Mouse (Mus musculus): ENCODE measurements around the gene Tor4a. TPM values are rescaled to one million over a fixed set of nuclear protein-coding genes. Genes with fewer than 3 reads are reported as not detected.

Tor4a gene
- 2.0 TPM for polyA plus RNA-seq (2014; fragmentation: Illumina TruSeq; extraction: RNeasy Lipid Tissue Mini Kit (QIAGEN cat#74804); ENCODE audit: low replicate concordance)

GRCm38 (mm10) chr2:25196172-25196954, at the start of gene Tor4a:
Gene Tor4a, minus strand, starts transcription at chr2:25196886.

GRCm38 (mm10) chr2:25242101-25242506, 45.4 kb upstream of the Tor4a start, which contains the start of the genes Rnf208 and Cysrt1:
Gene Rnf208, plus strand, starts transcription at chr2:25242255.
Gene Cysrt1, minus strand, starts transcription at chr2:25242452.

GRCm38 (mm10) chr2:25236614-25237013, 39.9 kb upstream of the Tor4a start, which contains the start of gene Rnf224:
Gene Rnf224, minus strand, starts transcription at chr2:25236787.

GRCm38 (mm10) chr2:25234050-25234449, 37.4 kb upstream of the Tor4a start, which contains the start of gene Slc34a3:
Gene Slc34a3, minus strand, starts transcription at chr2:25234364.

DNA sequence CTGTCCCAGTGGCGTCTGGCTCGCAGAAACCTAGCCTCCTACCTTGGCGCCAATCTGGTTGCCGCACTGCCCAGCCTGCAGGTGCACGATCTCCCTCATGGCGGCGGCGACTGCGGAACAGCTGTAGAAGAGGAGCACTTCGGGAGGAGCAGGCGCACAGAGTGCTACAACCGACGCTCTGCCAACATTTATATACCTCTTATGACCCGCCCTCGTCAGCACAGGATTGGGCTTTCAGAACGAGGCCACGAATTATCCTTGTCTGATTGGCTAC, 27.7 kb upstream of the Tor4a start, which contains the start of gene Tubb4b:
Gene Tubb4b, minus strand, starts transcription at position 211 of the 274 bp plus-strand sequence.

DNA sequence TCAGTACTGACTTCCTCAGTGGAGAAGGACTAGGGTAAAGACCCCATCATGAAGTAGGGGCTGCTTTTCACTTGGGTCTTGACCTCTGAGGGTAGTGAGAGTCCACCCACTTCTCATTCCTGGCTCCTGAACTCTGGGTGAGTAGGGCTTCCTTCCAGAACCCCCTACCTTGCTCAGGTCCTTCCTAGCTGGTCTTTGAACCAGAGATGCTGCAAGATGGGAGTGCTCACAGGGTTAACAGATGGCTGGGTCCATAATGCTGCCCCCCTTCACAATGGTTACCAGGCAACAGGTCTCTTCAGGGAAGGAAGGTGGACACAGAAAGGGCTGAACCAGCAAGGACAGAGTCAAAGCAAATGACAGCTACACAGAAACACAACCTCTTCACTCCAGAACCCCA, 21.8 kb upstream of the Tor4a start, which contains the start of gene Fam166a:
Gene Fam166a, plus strand, starts transcription at position 301 of the 400 bp plus-strand sequence.

GRCm38 (mm10) chr2:25214444-25214843, 17.8 kb upstream of the Tor4a start, which contains the start of gene Stpg3:
Gene Stpg3, minus strand, starts transcription at chr2:25214637.

DNA sequence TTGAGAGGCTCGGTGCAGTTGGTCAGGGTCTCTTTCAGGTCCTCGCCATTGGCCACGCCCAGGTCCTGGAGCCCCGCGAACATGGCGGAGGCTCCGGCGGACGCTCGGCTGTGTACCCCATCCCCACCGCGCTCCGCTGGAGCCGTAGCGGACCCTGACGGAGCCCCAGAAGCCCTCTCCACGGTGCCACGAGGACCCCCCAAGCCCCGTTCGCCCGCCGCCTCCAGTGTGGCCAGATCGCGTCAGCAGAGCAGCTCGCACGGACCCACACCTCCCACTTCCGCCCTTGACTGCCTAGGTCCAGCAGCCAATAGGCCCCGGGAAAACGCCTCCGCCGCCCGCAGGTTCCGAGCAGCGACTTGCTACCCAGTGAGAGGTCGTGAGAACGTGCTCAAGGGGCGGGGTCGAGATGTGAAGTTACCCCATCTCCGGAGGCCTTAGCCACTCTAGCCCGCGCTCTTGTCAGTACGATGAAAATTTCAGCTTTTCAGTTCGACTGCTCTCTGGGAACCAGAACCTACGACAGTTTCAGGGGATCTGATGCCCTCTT, 14.5 kb upstream of the Tor4a start, which contains the start of gene Nelfb:
Gene Nelfb, minus strand, starts transcription at position 369 of the 550 bp plus-strand sequence.

GRCm38 (mm10) chr2:25180478-25180903, 16.2 kb downstream of the Tor4a start, which contains the start of gene Nrarp:
Gene Nrarp, plus strand, starts transcription at chr2:25180758.

Other genes starting within 250 kb of the Tor4a start
- gene Zmynd19, start 247.1 kb downstream of the Tor4a start, polyA plus RNA-seq (2014; fragmentation: Illumina TruSeq; extraction: RNeasy Lipid Tissue Mini Kit (QIAGEN cat#74804); ENCODE audit: low replicate concordance): 3.6 TPM
- 1.4 TPM for gene Dph7, start 234.5 kb downstream of the Tor4a start, polyA plus RNA-seq (2014; fragmentation: Illumina TruSeq; extraction: RNeasy Lipid Tissue Mini Kit (QIAGEN cat#74804); ENCODE audit: low replicate concordance)
- gene Mrpl41, start 221.8 kb downstream of the Tor4a start, polyA plus RNA-seq (2014; fragmentation: Illumina TruSeq; extraction: RNeasy Lipid Tissue Mini Kit (QIAGEN cat#74804); ENCODE audit: low replicate concordance): 23.6 TPM
- gene Pnpla7, start 220.9 kb downstream of the Tor4a start, polyA plus RNA-seq (2014; fragmentation: Illumina TruSeq; extraction: RNeasy Lipid Tissue Mini Kit (QIAGEN cat#74804); ENCODE audit: low replicate concordance): 2.2 TPM
- 1.8 TPM for gene Nsmf, start 142.5 kb downstream of the Tor4a start, polyA plus RNA-seq (2014; fragmentation: Illumina TruSeq; extraction: RNeasy Lipid Tissue Mini Kit (QIAGEN cat#74804); ENCODE audit: low replicate concordance)
- 43.1 TPM for gene Entpd8, start 116.6 kb downstream of the Tor4a start, polyA plus RNA-seq (2014; fragmentation: Illumina TruSeq; extraction: RNeasy Lipid Tissue Mini Kit (QIAGEN cat#74804); ENCODE audit: low replicate concordance)
- gene Noxa1, start 101.7 kb downstream of the Tor4a start, polyA plus RNA-seq (2014; fragmentation: Illumina TruSeq; extraction: RNeasy Lipid Tissue Mini Kit (QIAGEN cat#74804); ENCODE audit: low replicate concordance): not detected
- 17.8 TPM for gene Nrarp, start 16.1 kb downstream of the Tor4a start, polyA plus RNA-seq (2014; fragmentation: Illumina TruSeq; extraction: RNeasy Lipid Tissue Mini Kit (QIAGEN cat#74804); ENCODE audit: low replicate concordance)
- gene Nelfb, start 14.6 kb upstream of the Tor4a start, polyA plus RNA-seq (2014; fragmentation: Illumina TruSeq; extraction: RNeasy Lipid Tissue Mini Kit (QIAGEN cat#74804); ENCODE audit: low replicate concordance): 3.2 TPM
- not detected for gene Stpg3, start 17.8 kb upstream of the Tor4a start, polyA plus RNA-seq (2014; fragmentation: Illumina TruSeq; extraction: RNeasy Lipid Tissue Mini Kit (QIAGEN cat#74804); ENCODE audit: low replicate concordance)
- gene Fam166a, start 21.9 kb upstream of the Tor4a start, polyA plus RNA-seq (2014; fragmentation: Illumina TruSeq; extraction: RNeasy Lipid Tissue Mini Kit (QIAGEN cat#74804); ENCODE audit: low replicate concordance): not detected
- 46.6 TPM for gene Tubb4b, start 27.8 kb upstream of the Tor4a start, polyA plus RNA-seq (2014; fragmentation: Illumina TruSeq; extraction: RNeasy Lipid Tissue Mini Kit (QIAGEN cat#74804); ENCODE audit: low replicate concordance)
- not detected for gene Slc34a3, start 37.5 kb upstream of the Tor4a start, polyA plus RNA-seq (2014; fragmentation: Illumina TruSeq; extraction: RNeasy Lipid Tissue Mini Kit (QIAGEN cat#74804); ENCODE audit: low replicate concordance)
- not detected for gene Rnf224, start 39.9 kb upstream of the Tor4a start, polyA plus RNA-seq (2014; fragmentation: Illumina TruSeq; extraction: RNeasy Lipid Tissue Mini Kit (QIAGEN cat#74804); ENCODE audit: low replicate concordance)
- gene Rnf208, start 45.4 kb upstream of the Tor4a start, polyA plus RNA-seq (2014; fragmentation: Illumina TruSeq; extraction: RNeasy Lipid Tissue Mini Kit (QIAGEN cat#74804); ENCODE audit: low replicate concordance): not detected
- gene Cysrt1, start 45.6 kb upstream of the Tor4a start, polyA plus RNA-seq (2014; fragmentation: Illumina TruSeq; extraction: RNeasy Lipid Tissue Mini Kit (QIAGEN cat#74804); ENCODE audit: low replicate concordance): not detected
- 0.93 TPM for gene AL732309.1, start 50.0 kb upstream of the Tor4a start, polyA plus RNA-seq (2014; fragmentation: Illumina TruSeq; extraction: RNeasy Lipid Tissue Mini Kit (QIAGEN cat#74804); ENCODE audit: low replicate concordance)
- not detected for gene Tmem203, start 58.6 kb upstream of the Tor4a start, polyA plus RNA-seq (2014; fragmentation: Illumina TruSeq; extraction: RNeasy Lipid Tissue Mini Kit (QIAGEN cat#74804); ENCODE audit: low replicate concordance)
- 2.3 TPM for gene Tprn, start 65.7 kb upstream of the Tor4a start, polyA plus RNA-seq (2014; fragmentation: Illumina TruSeq; extraction: RNeasy Lipid Tissue Mini Kit (QIAGEN cat#74804); ENCODE audit: low replicate concordance)
- gene Ssna1, start 75.6 kb upstream of the Tor4a start, polyA plus RNA-seq (2014; fragmentation: Illumina TruSeq; extraction: RNeasy Lipid Tissue Mini Kit (QIAGEN cat#74804); ENCODE audit: low replicate concordance): 0.56 TPM
- gene Anapc2, start 75.6 kb upstream of the Tor4a start, polyA plus RNA-seq (2014; fragmentation: Illumina TruSeq; extraction: RNeasy Lipid Tissue Mini Kit (QIAGEN cat#74804); ENCODE audit: low replicate concordance): 4.6 TPM
- gene Tmem210, start 91.3 kb upstream of the Tor4a start, polyA plus RNA-seq (2014; fragmentation: Illumina TruSeq; extraction: RNeasy Lipid Tissue Mini Kit (QIAGEN cat#74804); ENCODE audit: low replicate concordance): not detected
- 0.37 TPM for gene Lrrc26, start 93.0 kb upstream of the Tor4a start, polyA plus RNA-seq (2014; fragmentation: Illumina TruSeq; extraction: RNeasy Lipid Tissue Mini Kit (QIAGEN cat#74804); ENCODE audit: low replicate concordance)
- gene Grin1, start 122.3 kb upstream of the Tor4a start, polyA plus RNA-seq (2014; fragmentation: Illumina TruSeq; extraction: RNeasy Lipid Tissue Mini Kit (QIAGEN cat#74804); ENCODE audit: low replicate concordance): not detected
- 13.8 TPM for gene Man1b1, start 135.5 kb upstream of the Tor4a start, polyA plus RNA-seq (2014; fragmentation: Illumina TruSeq; extraction: RNeasy Lipid Tissue Mini Kit (QIAGEN cat#74804); ENCODE audit: low replicate concordance)
- gene Dpp7, start 159.5 kb upstream of the Tor4a start, polyA plus RNA-seq (2014; fragmentation: Illumina TruSeq; extraction: RNeasy Lipid Tissue Mini Kit (QIAGEN cat#74804); ENCODE audit: low replicate concordance): 2.0 TPM
- gene Uap1l1, start 168.8 kb upstream of the Tor4a start, polyA plus RNA-seq (2014; fragmentation: Illumina TruSeq; extraction: RNeasy Lipid Tissue Mini Kit (QIAGEN cat#74804); ENCODE audit: low replicate concordance): 5.0 TPM
- gene Sapcd2, start 175.4 kb upstream of the Tor4a start, polyA plus RNA-seq (2014; fragmentation: Illumina TruSeq; extraction: RNeasy Lipid Tissue Mini Kit (QIAGEN cat#74804); ENCODE audit: low replicate concordance): 0.11 TPM
- not detected for gene Entpd2, start 199.0 kb upstream of the Tor4a start, polyA plus RNA-seq (2014; fragmentation: Illumina TruSeq; extraction: RNeasy Lipid Tissue Mini Kit (QIAGEN cat#74804); ENCODE audit: low replicate concordance)
- gene Npdc1, start 202.5 kb upstream of the Tor4a start, polyA plus RNA-seq (2014; fragmentation: Illumina TruSeq; extraction: RNeasy Lipid Tissue Mini Kit (QIAGEN cat#74804); ENCODE audit: low replicate concordance): 4.4 TPM
- gene Fut7, start 226.4 kb upstream of the Tor4a start, polyA plus RNA-seq (2014; fragmentation: Illumina TruSeq; extraction: RNeasy Lipid Tissue Mini Kit (QIAGEN cat#74804); ENCODE audit: low replicate concordance): not detected
- 0.48 TPM for gene Abca2, start 231.8 kb upstream of the Tor4a start, polyA plus RNA-seq (2014; fragmentation: Illumina TruSeq; extraction: RNeasy Lipid Tissue Mini Kit (QIAGEN cat#74804); ENCODE audit: low replicate concordance)

Data from small intestine, adult 10 weeks (tissue).